Mouse (Mus musculus) thymus, postnatal 14 days (tissue): Measurements from ENCODE around the gene Magea4.

Experiments
- DNase-seq: peaks from one replicate; pipeline ENCODE4 v3.0.0; 2021

The Magea4 gene

GRCm38 (mm10) chrX:72221717-72222116 lies at the start of gene Magea4:
Magea4 (plus strand) TSS chrX:72222017.
- no peak for DNase-seq

- no peak for DNase-seq
These were observed 18.8 kb upstream of the Magea4 start for GRCm38 (mm10) chrX:72202944-72203554.

DNA sequence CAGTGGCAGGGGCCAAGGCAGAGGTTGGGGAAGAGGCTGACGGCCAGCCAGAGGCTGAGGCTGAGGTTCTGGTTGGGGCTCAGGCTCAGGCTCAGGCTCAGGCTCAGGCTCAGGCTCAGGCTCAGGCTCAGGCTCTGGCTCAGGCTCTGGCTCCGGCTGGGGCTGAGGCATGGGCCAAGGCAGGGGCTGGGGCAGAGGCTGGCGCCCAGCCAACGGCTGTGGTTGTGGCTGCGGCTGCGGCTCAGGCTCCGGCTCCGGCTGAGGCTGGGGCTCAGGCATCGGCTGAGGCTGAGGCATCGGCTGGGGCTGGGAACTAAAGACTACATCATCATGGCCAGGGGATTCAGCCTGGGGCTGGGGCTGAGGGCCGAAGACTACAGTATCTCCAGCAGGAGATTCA lies 48.8 kb downstream of the Magea4 start:
- no peak for DNase-seq
